13 mouse cellular contexts compared by ENCODE assay signal in the genomic region with DNA sequence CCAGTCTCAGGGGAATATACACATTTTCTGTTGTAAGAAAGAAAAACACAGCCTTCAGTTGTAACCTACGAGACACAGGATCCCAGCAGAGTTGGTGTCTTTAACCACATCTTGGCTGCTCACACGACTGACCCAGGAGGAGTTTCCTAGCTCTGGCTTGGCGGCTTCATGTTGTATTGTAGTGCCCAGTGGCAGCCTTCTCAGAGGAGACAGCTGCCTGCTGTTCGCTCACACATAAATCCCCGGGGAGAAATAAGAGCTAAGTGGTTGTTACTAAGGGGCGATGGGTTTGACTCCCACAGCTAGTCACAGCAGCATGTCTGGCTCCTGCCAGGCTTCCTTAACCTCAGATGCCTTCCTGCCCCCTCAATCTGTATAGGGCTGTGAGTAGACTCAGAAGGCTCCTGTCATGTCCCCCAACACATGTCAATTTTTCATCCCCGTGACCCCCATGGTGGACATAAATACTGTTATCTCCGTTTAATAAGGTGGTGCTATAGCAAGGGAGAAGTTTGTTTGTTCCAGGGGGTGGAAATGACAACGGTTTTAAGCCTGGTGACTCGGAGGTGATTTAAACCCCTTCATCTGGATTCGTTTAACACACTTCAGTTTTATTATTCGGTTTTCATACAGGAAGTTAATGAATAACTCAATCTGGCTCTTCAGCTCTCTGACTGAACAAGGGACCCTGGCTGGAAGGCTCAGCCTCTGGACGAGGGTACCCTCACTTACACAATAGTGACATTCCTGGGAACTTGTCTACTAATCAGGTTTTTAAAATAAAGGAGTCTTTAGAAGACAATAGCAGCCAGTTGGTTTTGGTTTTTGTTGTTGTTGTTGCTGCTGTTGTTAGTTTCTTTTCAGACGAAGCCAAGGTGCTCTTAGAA.
DNase-seq lines count a peak whose midpoint lies in the region; ATAC-seq and TF ChIP-seq lines count a peak whose summit lies in the region.
"Had no signal": no experiment of that assay in that cellular context is flagged by ENCODE, and none has a peak within 500 bp of the region (broad histone marks: within the 10 kb centered on the region; RNA-seq: fewer than 3 reads in every experiment).

No protein-coding gene starts in this region.

- TF ChIP-seq POLR2A in brain, embryonic 14.5 days (IDR thresholded peaks at IDR 0.05; ENCODE audit: borderline replicate concordance, extremely low read depth, insufficient read depth, insufficient read length, poor library complexity, severe bottlenecking), result no peak

- no peaks in the 10 kb centered on the region for H3K27me3 ChIP-seq in kidney, postnatal 0 days (ENCODE audit: insufficient read depth, low read length)
- peaks cover 38% of the 10 kb centered on the region for H3K27me3 ChIP-seq in embryonic facial prominence, embryonic 10.5 days (replicated peaks; ENCODE audit: low read depth, poor library complexity, severe bottlenecking)
- H3K27me3 ChIP-seq: liver, embryonic 13.5 days had no signal

- H3K9me3 ChIP-seq in kidney, postnatal 0 days (replicated peaks; ENCODE audit: low read length), result no peaks in the 10 kb centered on the region
- H3K9me3 ChIP-seq in embryonic facial prominence, embryonic 10.5 days, result no peaks in the 10 kb centered on the region
- H3K9me3 ChIP-seq: liver, embryonic 13.5 days had no signal

- no peaks in the 10 kb centered on the region for H3K36me3 ChIP-seq in kidney, postnatal 0 days (ENCODE audit: insufficient read depth, low read length)
- H3K36me3 ChIP-seq in embryonic facial prominence, embryonic 10.5 days (replicated peaks), result no peaks in the 10 kb centered on the region
- H3K36me3 ChIP-seq: liver, embryonic 13.5 days had no signal

- no peak overlapping the region for H3K27ac ChIP-seq in kidney, postnatal 0 days
- no peak overlapping the region for H3K27ac ChIP-seq in embryonic facial prominence, embryonic 10.5 days (replicated peaks)
- H3K27ac ChIP-seq: liver, embryonic 13.5 days had no signal

- H3K9ac ChIP-seq in kidney, postnatal 0 days (ENCODE audit: low read depth, low read length), result no peak overlapping the region
- H3K9ac ChIP-seq: liver, embryonic 13.5 days had no signal

- DNase-seq in kidney, postnatal 0 days (ENCODE audit: low spot score), result peak; percentile 69
- no peak for DNase-seq in kidney, adult 18-20 months
- DNase-seq in brain, embryonic 14.5 days (ENCODE audit: low read depth), result peak; percentile 50
- peak; percentile 18 for DNase-seq in embryonic facial prominence, embryonic 10.5 days (ENCODE audit: low spot score)
- peak; percentile 71 for DNase-seq in mesoderm, embryonic 11.5 days (ENCODE audit: low read depth, low spot score)
- no peak for DNase-seq in right cerebral cortex, postnatal 36 days (ENCODE audit: low spot score in 2 of 2)
- DNase-seq: adrenal gland, postnatal 25 days; cerebellum, adult 11 months; heart, postnatal 14 days; kidney, postnatal 36 days; liver, embryonic 13.5 days; spleen, adult 18-20 months had no signal

- no peak overlapping the region for H3K4me3 ChIP-seq in kidney, postnatal 0 days (replicated peaks; ENCODE audit: low read depth, low read length)
- no peak overlapping the region for H3K4me3 ChIP-seq in embryonic facial prominence, embryonic 10.5 days
- H3K4me3 ChIP-seq: liver, embryonic 13.5 days had no signal

- 15% methylated on average over 14 of the region's 14 CpGs for WGBS in kidney, postnatal 0 days
- WGBS in embryonic facial prominence, embryonic 10.5 days, result 28% methylated on average over 14 of the region's 14 CpGs

- H3K4me2 ChIP-seq in kidney, postnatal 0 days (ENCODE audit: low read length), result no peak overlapping the region
- H3K4me2 ChIP-seq: liver, embryonic 13.5 days had no signal

- ATAC-seq in kidney, postnatal 0 days (replicated peaks; ENCODE audit: low FRiP score, low read depth), result no peak
- no peak for ATAC-seq in cerebellum, adult (ENCODE audit: insufficient number of reproducible peaks, low FRiP score, low TSS enrichment)

- no peaks in the 10 kb centered on the region; the same call in 1 of the 2 replicates for H3K4me1 ChIP-seq in kidney, postnatal 0 days (replicated peaks; ENCODE audit: insufficient read depth, low read length)
- peaks cover 40% of the 10 kb centered on the region for H3K4me1 ChIP-seq in embryonic facial prominence, embryonic 10.5 days
- H3K4me1 ChIP-seq: liver, embryonic 13.5 days had no signal

- TF ChIP-seq CTCF in kidney, postnatal 0 days (IDR thresholded peaks at IDR 0.05; ENCODE audit: low read depth), result no peak
- TF ChIP-seq CTCF in brain, embryonic 14.5 days (IDR thresholded peaks at IDR 0.05; ENCODE audit: borderline replicate concordance, extremely low read depth, insufficient read depth, insufficient read length), result no peak

Comparison
In these comparisons a context has a peak if more than half of its experiments do, and no peak if none do; other contexts are left out.
1. DNase-seq: peak in kidney, postnatal 0 days (single experiment), brain, embryonic 14.5 days (single experiment), embryonic facial prominence, embryonic 10.5 days (single experiment) and mesoderm, embryonic 11.5 days (single experiment); none in kidney, adult 18-20 months (single experiment) and right cerebral cortex, postnatal 36 days (0 of 2).